Mouse (Mus musculus): Measurements from ENCODE around the gene Trmt5.

DNA sequence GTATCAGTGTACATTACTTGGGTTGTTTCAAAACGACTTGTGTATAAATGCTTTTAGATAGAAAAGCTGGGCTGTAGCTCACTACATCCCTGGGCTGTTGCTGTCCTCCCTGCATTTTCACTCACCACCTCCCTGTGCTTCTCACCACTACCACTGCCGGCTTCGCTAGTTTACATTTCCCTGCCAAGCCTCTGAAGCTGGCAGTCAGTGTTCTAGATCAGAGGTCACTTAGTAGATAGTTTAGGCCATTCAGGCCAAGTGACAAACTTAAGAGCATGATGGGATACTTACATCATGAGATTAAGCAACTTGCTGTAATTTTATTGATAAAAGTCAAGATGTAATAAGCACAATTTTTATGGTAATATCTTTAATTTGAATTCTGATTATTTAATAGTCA lies 11.6 kb downstream of the Trmt5 start:
- TF ChIP-seq CTCF (conservative IDR thresholded peaks at IDR 0.05; ENCODE audit: low read length) (no peak), POU5F1 (IDR thresholded peaks at IDR 0.05; ENCODE audit: borderline replicate concordance, low read length) (no peak), NANOG (IDR thresholded peaks at IDR 0.05; ENCODE audit: borderline replicate concordance, low read length) (no peak)
